Comparison of ENCODE assay signal across 14 mouse cellular contexts in the genomic region with DNA sequence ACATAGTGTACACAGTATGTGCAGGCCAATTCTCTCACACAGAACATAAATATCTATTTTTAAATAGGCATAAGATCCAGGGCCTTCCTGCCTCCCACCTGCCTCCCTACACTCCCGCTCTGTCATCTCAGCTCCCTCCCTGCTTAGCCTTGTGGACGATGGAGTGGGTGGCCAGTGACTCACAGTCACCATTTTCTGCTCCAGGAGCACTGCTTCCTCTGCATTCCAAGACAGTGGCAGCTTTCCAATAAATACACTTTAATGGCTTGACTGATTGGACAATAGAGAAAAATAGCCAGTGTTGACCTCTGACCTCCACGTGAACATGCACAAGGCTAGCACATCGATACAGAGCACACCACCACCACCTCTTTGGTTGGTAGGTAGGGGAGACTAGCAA. TPM values are rescaled to one million over a fixed set of nuclear protein-coding genes. Genes with fewer than 3 reads are reported as not detected.
DNase-seq lines count a peak whose midpoint lies in the region; ATAC-seq and TF ChIP-seq lines count a peak whose summit lies in the region.
"Had no signal": no experiment of that assay in that cellular context is flagged by ENCODE, and none has a peak within 500 bp of the region (broad histone marks: within the 10 kb centered on the region; RNA-seq: fewer than 3 reads in every experiment).

No protein-coding gene starts in this region.

- 0 out of 2 replicates have a peak, but pooled peaks cover 3% of the 10 kb centered on the region for H3K4me1 ChIP-seq in heart, embryonic 12.5 days (replicated peaks)
- H3K4me1 ChIP-seq in heart, embryonic 11.5 days (ENCODE audit: control insufficient read depth, insufficient read depth, low read length) = no peaks in the 10 kb centered on the region
- no peaks in the 10 kb centered on the region for H3K4me1 ChIP-seq in lung, embryonic 15.5 days
- peaks cover 5% of the 10 kb centered on the region for H3K4me1 ChIP-seq in lung, adult 2 months (ENCODE audit: control insufficient read depth, insufficient read depth, low read length)
- H3K4me1 ChIP-seq in olfactory bulb, adult 2 months (ENCODE audit: control insufficient read depth, insufficient read depth, low read length) = peaks cover 7% of the 10 kb centered on the region; the same call in 1 of the 2 replicates
- H3K4me1 ChIP-seq: forebrain, embryonic 12.5 days; hindbrain, embryonic 12.5 days; limb, embryonic 13.5 days had no signal

- no peak overlapping the region for H3K27ac ChIP-seq in heart, embryonic 12.5 days (ENCODE audit: poor library complexity, severe bottlenecking)
- H3K27ac ChIP-seq in heart, embryonic 11.5 days (ENCODE audit: low read depth, low read length) = no peak overlapping the region
- peak overlapping the region; percentile 39 for H3K27ac ChIP-seq in lung, embryonic 15.5 days
- peak overlapping the region; percentile 5; the same call in 1 of the 2 replicates for H3K27ac ChIP-seq in olfactory bulb, adult 2 months (ENCODE audit: insufficient read depth, low read depth, low read length)
- H3K27ac ChIP-seq: forebrain, embryonic 12.5 days; hindbrain, embryonic 12.5 days; limb, embryonic 13.5 days had no signal

- no peaks in the 10 kb centered on the region for H3K9me3 ChIP-seq in heart, embryonic 12.5 days (replicated peaks)
- no peaks in the 10 kb centered on the region for H3K9me3 ChIP-seq in heart, embryonic 11.5 days (replicated peaks; ENCODE audit: control insufficient read depth, low read length)
- no peaks in the 10 kb centered on the region for H3K9me3 ChIP-seq in lung, embryonic 15.5 days
- H3K9me3 ChIP-seq: forebrain, embryonic 12.5 days; hindbrain, embryonic 12.5 days; limb, embryonic 13.5 days had no signal

- H3K4me3 ChIP-seq in heart, embryonic 12.5 days = no peak overlapping the region
- H3K4me3 ChIP-seq in heart, embryonic 11.5 days (ENCODE audit: low read depth, low read length) = no peak overlapping the region
- H3K4me3 ChIP-seq in lung, embryonic 15.5 days = no peak overlapping the region
- no peak overlapping the region for H3K4me3 ChIP-seq in lung, adult 2 months (replicated peaks; ENCODE audit: extremely low read depth, low read depth, low read length)
- no peak overlapping the region for H3K4me3 ChIP-seq in olfactory bulb, adult 2 months (ENCODE audit: insufficient read depth, low read depth, low read length)
- H3K4me3 ChIP-seq: forebrain, embryonic 12.5 days; hindbrain, embryonic 12.5 days; limb, embryonic 13.5 days had no signal

- no peak for DNase-seq in lung, adult 2 months
- DNase-seq in kidney, postnatal 14 days = peak; percentile 44
- no peak for DNase-seq in thymus, postnatal 4 days
- DNase-seq in cerebellum, postnatal 10 days = no peak
- DNase-seq: cerebellum, adult 9-10 months; gastrocnemius, postnatal 36 days had no signal

- TF ChIP-seq POLR2A in lung, adult 2 months (IDR thresholded peaks at IDR 0.05; ENCODE audit: borderline replicate concordance, extremely low read depth, low read depth, low read length) = no peak
- no peak for TF ChIP-seq POLR2A in olfactory bulb, adult 2 months (IDR thresholded peaks at IDR 0.05; ENCODE audit: insufficient read depth, low read depth, low read length)

- no peaks in the 10 kb centered on the region for H3K36me3 ChIP-seq in heart, embryonic 12.5 days
- no peaks in the 10 kb centered on the region for H3K36me3 ChIP-seq in heart, embryonic 11.5 days (ENCODE audit: control insufficient read depth, insufficient read depth, low read length)
- H3K36me3 ChIP-seq in lung, embryonic 15.5 days = no peaks in the 10 kb centered on the region
- H3K36me3 ChIP-seq: forebrain, embryonic 12.5 days; hindbrain, embryonic 12.5 days; limb, embryonic 13.5 days had no signal

- no peak for TF ChIP-seq CTCF in lung, adult 2 months (IDR thresholded peaks at IDR 0.05; ENCODE audit: insufficient read depth, low read length)
- no peak for TF ChIP-seq CTCF in olfactory bulb, adult 2 months (IDR thresholded peaks at IDR 0.05; ENCODE audit: insufficient read depth, low read depth, low read length)

- peak; percentile 61; the same call in 1 of the 2 replicates for ATAC-seq in heart, embryonic 12.5 days (ENCODE audit: insufficient number of reproducible peaks, low FRiP score)
- ATAC-seq in heart, embryonic 11.5 days (replicated peaks; ENCODE audit: insufficient number of reproducible peaks, low FRiP score, low TSS enrichment) = no peak
- no peak for ATAC-seq in lung, embryonic 15.5 days (ENCODE audit: borderline replicate concordance, extremely low read depth, low FRiP score, low TSS enrichment)
- ATAC-seq: midbrain, embryonic 16.5 days had no signal

- WGBS in heart, embryonic 12.5 days = 54% methylated on average over 4 of the region's 4 CpGs
- 56% methylated on average over 4 of the region's 4 CpGs for WGBS in heart, embryonic 11.5 days (ENCODE audit: insufficient replicate concordance)
- 49% methylated on average over 4 of the region's 4 CpGs for WGBS in lung, embryonic 15.5 days
- 26% methylated on average over 4 of the region's 4 CpGs for WGBS in lung, adult 2 months
- WGBS in olfactory bulb, adult 2 months = 49% methylated on average over 4 of the region's 4 CpGs

- H3K27me3 ChIP-seq in heart, embryonic 12.5 days (replicated peaks) = no peaks in the 10 kb centered on the region
- H3K27me3 ChIP-seq in heart, embryonic 11.5 days (ENCODE audit: control insufficient read depth, insufficient read depth, low read length) = no peaks in the 10 kb centered on the region
- H3K27me3 ChIP-seq in lung, embryonic 15.5 days = no peaks in the 10 kb centered on the region
- H3K27me3 ChIP-seq: forebrain, embryonic 12.5 days; hindbrain, embryonic 12.5 days; limb, embryonic 13.5 days had no signal

- no peak overlapping the region for H3K4me2 ChIP-seq in heart, embryonic 12.5 days
- no peak overlapping the region for H3K4me2 ChIP-seq in heart, embryonic 11.5 days
- no peak overlapping the region for H3K4me2 ChIP-seq in lung, embryonic 15.5 days
- H3K4me2 ChIP-seq: forebrain, embryonic 12.5 days; hindbrain, embryonic 12.5 days; limb, embryonic 13.5 days had no signal

- H3K9ac ChIP-seq in heart, embryonic 12.5 days = no peak overlapping the region
- H3K9ac ChIP-seq in heart, embryonic 11.5 days (ENCODE audit: low read depth, low read length) = no peak overlapping the region
- H3K9ac ChIP-seq in lung, embryonic 15.5 days = no peak overlapping the region
- H3K9ac ChIP-seq: forebrain, embryonic 12.5 days; hindbrain, embryonic 12.5 days; limb, embryonic 13.5 days had no signal

RNA-seq across cellular contexts. Expression of a gene that starts 42.5 kb away (rescaled TPM):
- polyA plus RNA-seq in heart, embryonic 12.5 days (2016; fragmentation: Nextera tagmentation; extraction: Ambion mirVana) = 6.8 and 8.5 TPM in 2 replicates
- 7.6 and 7.8 TPM in 2 replicates for polyA plus RNA-seq in heart, embryonic 11.5 days (2014; fragmentation: Nextera tagmentation; extraction: Ambion mirVana)
- 11.1 and 11.8 TPM in 2 replicates for polyA plus RNA-seq in lung, embryonic 15.5 days (2015; fragmentation: Nextera tagmentation; extraction: Ambion mirVana)
- polyA plus RNA-seq in lung, adult 2 months (2012; rRNA removed) = 4.6 and 15.8 TPM in 2 replicates
- not detected in 2 replicates for polyA plus RNA-seq in olfactory bulb, adult 2 months (2012; ENCODE audit: insufficient read depth, insufficient read length, low replicate concordance, missing spikeins)

Comparison
In these comparisons a context has a peak if more than half of its experiments do, and no peak if none do; other contexts are left out.
1. H3K27ac ChIP-seq: peak in lung, embryonic 15.5 days (single experiment) and olfactory bulb, adult 2 months (single experiment); none in heart, embryonic 12.5 days (single experiment) and heart, embryonic 11.5 days (single experiment).